Mouse (Mus musculus): ENCODE measurements around the gene Hs6st3.

DNA sequence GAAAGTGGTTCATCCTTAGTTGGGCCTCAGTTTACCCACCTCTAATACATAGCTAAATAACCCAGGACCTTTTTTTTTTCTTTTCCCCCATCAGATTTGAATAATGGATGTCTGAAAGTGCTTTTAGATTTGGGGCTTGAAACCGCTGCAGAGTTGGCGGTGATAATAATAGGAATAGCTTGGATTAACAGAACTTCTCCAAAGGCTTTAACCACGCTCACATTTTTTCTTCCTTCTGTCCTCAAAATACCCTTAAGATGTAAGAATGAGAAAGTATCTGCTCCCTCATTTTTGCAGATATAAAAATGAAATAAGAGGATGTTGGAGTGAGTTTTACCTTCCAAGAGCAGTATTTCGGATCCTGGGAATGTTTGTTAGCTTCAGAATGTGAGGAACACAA lies 420.2 kb downstream of the Hs6st3 start:
- no peak for TF ChIP-seq CTCF (IDR thresholded peaks at IDR 0.05; ENCODE audit: low read depth)
- TF ChIP-seq EP300 (IDR thresholded peaks at IDR 0.05; ENCODE audit: low read depth) = no peak
